Mouse (Mus musculus): ENCODE results near the gene Dgkh. TPM values are rescaled to one million over a fixed set of nuclear protein-coding genes. Genes with fewer than 3 reads are reported as not detected.
"Not testable (repeated sequence)": the region's sequence is repeated elsewhere in the genome, so short reads cannot be mapped to it uniquely, and the experiment has no call there.

Dgkh gene
- polyA plus RNA-seq, 1 experiment = 6.9 TPM

GRCm38 (mm10) chr14:78731240-78731639, 1.3 kb downstream of the Dgkh start:
- H3K4me3 ChIP-seq (replicated peaks; ENCODE audit: control insufficient read depth, low read depth, low read length) = peak overlapping the region; percentile 68
- H3K27ac ChIP-seq (ENCODE audit: control insufficient read depth, insufficient read depth, low read depth, low read length, poor library complexity) = no peak overlapping the region
- WGBS = 11% methylated on average over 12 of the region's 12 CpGs
- TF ChIP-seq CTCF (IDR thresholded peaks at IDR 0.05; ENCODE audit: control insufficient read depth, insufficient read depth, low read length) (no peak), POLR2A (IDR thresholded peaks at IDR 0.05; ENCODE audit: borderline replicate concordance, control insufficient read depth, low read depth, low read length) (no peak)
- H3K4me1 ChIP-seq (ENCODE audit: control insufficient read depth, insufficient read depth, low read length) = no peaks in the 10 kb centered on the region

GRCm38 (mm10) chr14:78725976-78726375, 6.6 kb downstream of the Dgkh start:
- H3K4me1 ChIP-seq (ENCODE audit: control insufficient read depth, insufficient read depth, low read length) = 0 out of 2 replicates have a peak, but pooled peaks cover 2% of the 10 kb centered on the region
- TF ChIP-seq CTCF (IDR thresholded peaks at IDR 0.05; ENCODE audit: control insufficient read depth, insufficient read depth, low read length) = no peak
- TF ChIP-seq POLR2A (IDR thresholded peaks at IDR 0.05; ENCODE audit: borderline replicate concordance, control insufficient read depth, low read depth, low read length) = no peak

GRCm38 (mm10) chr14:78725307-78725956, 7.1 kb downstream of the Dgkh start:
- TF ChIP-seq CTCF (IDR thresholded peaks at IDR 0.05; ENCODE audit: control insufficient read depth, insufficient read depth, low read length) (no peak), POLR2A (IDR thresholded peaks at IDR 0.05; ENCODE audit: borderline replicate concordance, control insufficient read depth, low read depth, low read length) (no peak)
- Histone ChIP-seq H3K27ac (ENCODE audit: control insufficient read depth, insufficient read depth, low read depth, low read length, poor library complexity) (no peak overlapping the region), H3K4me3 (replicated peaks; ENCODE audit: control insufficient read depth, low read depth, low read length) (peak overlapping the region; percentile 2), H3K4me1 (ENCODE audit: control insufficient read depth, insufficient read depth, low read length) (0 out of 2 replicates have a peak, but pooled peaks cover 2% of the 10 kb centered on the region)
- 13% methylated on average over 26 of the region's 26 CpGs for WGBS

More at GRCm38 (mm10) chr14:78725976-78726375, 6.6 kb downstream of the Dgkh start:
- Histone ChIP-seq H3K4me3 (replicated peaks; ENCODE audit: control insufficient read depth, low read depth, low read length) (no peak overlapping the region), H3K27ac (ENCODE audit: control insufficient read depth, insufficient read depth, low read depth, low read length, poor library complexity) (no peak overlapping the region)
- 82% methylated on average over 13 of the region's 13 CpGs for whole genome bisulfite sequencing

DNA sequence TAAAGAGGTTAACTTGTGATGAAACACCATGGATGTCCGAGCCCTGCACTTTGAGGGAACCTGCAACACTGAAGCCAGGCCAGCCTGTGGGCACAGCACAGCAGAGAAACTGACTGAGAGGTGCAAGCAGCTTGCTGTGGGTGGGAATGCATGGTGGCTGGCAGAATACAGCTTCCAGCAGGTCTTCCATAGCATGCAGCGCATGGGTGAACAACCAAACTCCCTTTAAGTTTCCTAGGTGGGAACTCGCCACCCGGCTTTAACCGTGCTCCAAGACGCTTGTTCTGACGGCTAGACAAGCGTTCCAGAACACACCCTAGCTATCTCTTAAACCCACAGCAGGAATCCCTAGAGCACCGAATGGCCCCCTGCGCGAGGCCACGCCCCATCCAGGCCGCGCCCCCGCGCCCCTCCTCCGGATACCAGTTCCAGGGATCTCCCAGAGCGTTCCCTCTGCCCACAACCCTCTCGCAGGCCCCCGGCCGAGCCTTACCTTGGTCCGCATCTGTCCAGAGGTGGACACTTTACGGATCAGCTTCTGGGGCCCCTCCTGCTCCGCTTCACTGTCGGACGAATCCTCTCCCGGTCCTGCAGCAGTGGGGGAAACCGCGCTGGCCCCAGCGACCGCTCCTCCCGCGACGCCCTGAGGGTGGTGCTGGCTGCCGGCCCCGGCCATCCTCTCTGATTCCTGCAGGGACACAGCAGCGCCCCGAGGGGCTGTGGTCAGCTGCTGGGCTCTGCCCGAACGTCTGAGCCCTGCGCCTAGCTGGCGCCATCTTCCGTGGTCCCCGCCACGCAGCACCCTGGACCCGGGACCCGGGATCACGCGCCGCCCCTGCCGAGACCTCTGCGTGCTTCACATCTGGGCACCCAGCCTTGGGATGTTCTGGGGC, 7.9 kb downstream of the Dgkh start:
- 0 out of 2 replicates have a peak, but pooled peaks cover 2% of the 10 kb centered on the region for H3K4me1 ChIP-seq (ENCODE audit: control insufficient read depth, insufficient read depth, low read length)
- peak overlapping the region; percentile 21 for H3K4me3 ChIP-seq (replicated peaks; ENCODE audit: control insufficient read depth, low read depth, low read length)
- WGBS = 3% methylated on average over 52 of the region's 52 CpGs
- TF ChIP-seq CTCF (IDR thresholded peaks at IDR 0.05; ENCODE audit: control insufficient read depth, insufficient read depth, low read length) = no peak
- TF ChIP-seq POLR2A (IDR thresholded peaks at IDR 0.05; ENCODE audit: borderline replicate concordance, control insufficient read depth, low read depth, low read length) = no peak
- no peak overlapping the region for H3K27ac ChIP-seq (ENCODE audit: control insufficient read depth, insufficient read depth, low read depth, low read length, poor library complexity)

GRCm38 (mm10) chr14:78723655-78724054, 8.9 kb downstream of the Dgkh start:
- not testable (repeated sequence) for H3K4me1 ChIP-seq (ENCODE audit: control insufficient read depth, insufficient read depth, low read length); H3K4me3 ChIP-seq (replicated peaks; ENCODE audit: control insufficient read depth, low read depth, low read length); H3K27ac ChIP-seq (ENCODE audit: control insufficient read depth, insufficient read depth, low read depth, low read length, poor library complexity)
- WGBS = 75% methylated on average over 4 of the region's 4 CpGs

DNA sequence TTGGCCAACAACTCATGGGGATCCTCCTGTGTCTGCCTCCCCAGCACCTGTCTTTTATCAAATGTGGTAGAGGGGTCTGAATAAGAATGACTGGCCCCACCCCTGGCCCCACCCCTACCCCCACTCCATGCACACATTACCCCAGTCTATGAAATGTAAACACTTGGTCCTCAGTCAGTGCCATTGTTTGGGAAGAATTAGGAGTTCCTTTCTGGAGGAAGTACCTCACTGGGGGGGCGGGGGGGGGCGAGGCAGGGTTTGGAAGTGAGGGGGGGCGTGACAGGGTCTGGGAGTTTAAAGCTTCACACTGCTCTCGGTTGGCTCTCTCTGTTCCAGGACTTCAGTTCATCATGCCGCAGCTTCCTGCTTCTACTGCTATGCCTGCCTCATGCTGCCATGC, 10.5 kb downstream of the Dgkh start:
- WGBS = 80% methylated on average over 5 of the region's 5 CpGs
- no peak overlapping the region for H3K4me3 ChIP-seq (replicated peaks; ENCODE audit: control insufficient read depth, low read depth, low read length)
- no peak for TF ChIP-seq CTCF (IDR thresholded peaks at IDR 0.05; ENCODE audit: control insufficient read depth, insufficient read depth, low read length)
- H3K27ac ChIP-seq (ENCODE audit: control insufficient read depth, insufficient read depth, low read depth, low read length, poor library complexity) = no peak overlapping the region
- H3K4me1 ChIP-seq (ENCODE audit: control insufficient read depth, insufficient read depth, low read length) = 0 out of 2 replicates have a peak, but pooled peaks cover 2% of the 10 kb centered on the region

GRCm38 (mm10) chr14:78716035-78716434, 16.5 kb downstream of the Dgkh start:
- TF ChIP-seq CTCF (IDR thresholded peaks at IDR 0.05; ENCODE audit: control insufficient read depth, insufficient read depth, low read length) (no peak), POLR2A (IDR thresholded peaks at IDR 0.05; ENCODE audit: borderline replicate concordance, control insufficient read depth, low read depth, low read length) (no peak)
- WGBS = 64% methylated on average over 7 of the region's 7 CpGs
- H3K27ac ChIP-seq (ENCODE audit: control insufficient read depth, insufficient read depth, low read depth, low read length, poor library complexity) = no peak overlapping the region

GRCm38 (mm10) chr14:78712565-78713148, 19.9 kb downstream of the Dgkh start:
- TF ChIP-seq CTCF (IDR thresholded peaks at IDR 0.05; ENCODE audit: control insufficient read depth, insufficient read depth, low read length) = no peak
- TF ChIP-seq POLR2A (IDR thresholded peaks at IDR 0.05; ENCODE audit: borderline replicate concordance, control insufficient read depth, low read depth, low read length) = no peak
- Histone ChIP-seq H3K4me1 (ENCODE audit: control insufficient read depth, insufficient read depth, low read length) (no peaks in the 10 kb centered on the region), H3K4me3 (replicated peaks; ENCODE audit: control insufficient read depth, low read depth, low read length) (no peak overlapping the region), H3K27ac (ENCODE audit: control insufficient read depth, insufficient read depth, low read depth, low read length, poor library complexity) (no peak overlapping the region)
- WGBS = 67% methylated on average over 20 of the region's 20 CpGs

More at GRCm38 (mm10) chr14:78716035-78716434, 16.5 kb downstream of the Dgkh start:
- Histone ChIP-seq H3K4me1 (ENCODE audit: control insufficient read depth, insufficient read depth, low read length) (no peaks in the 10 kb centered on the region), H3K4me3 (replicated peaks; ENCODE audit: control insufficient read depth, low read depth, low read length) (no peak overlapping the region)
